Mouse (Mus musculus): ENCODE measurements around the gene Eif2ak3. TPM values are rescaled to one million over a fixed set of nuclear protein-coding genes. Genes with fewer than 3 reads are reported as not detected.

Gene Eif2ak3
- total RNA-seq (2012; rRNA removed), result 33.9 and 53.9 TPM in 2 replicates

- in situ Hi-C loops (cut with MboI; ENCODE audit: low sequenced_read_pairs in 2 of 2, unreplicated experiment in 2 of 2), result no loop called here
- Histone ChIP-seq H3K36me3 (ENCODE audit: control insufficient read depth, insufficient read depth, low read length, poor library complexity, severe bottlenecking) (no peaks in the 10 kb centered on the region), H3K4me3 (ENCODE audit: insufficient read depth in 1 of 2, low read depth in 1 of 2, low read length in 2 of 2, poor library complexity in 1 of 2, severe bottlenecking in 1 of 2) (peak within 1 kb of the TSS; percentile 89 to 94), H3K4me1 (ENCODE audit: control insufficient read depth in 2 of 2, insufficient read depth in 2 of 2, low read length in 2 of 2, poor library complexity in 1 of 2) (peaks cover 0 to 5% of the 10 kb centered on the region in 2 experiments; a peak in 2 of 4 replicates), H3K9me3 (ENCODE audit: control insufficient read depth, insufficient read depth, low read depth, low read length) (no peaks in the 10 kb centered on the region), H3K27ac (ENCODE audit: insufficient read depth, low read depth, low read length, poor library complexity, severe bottlenecking) (no peak within 1 kb of the TSS), H3K9ac (ENCODE audit: insufficient read depth, low read depth, low read length, poor library complexity, severe bottlenecking) (peak within 1 kb of the TSS; percentile 83)
- peak; percentile 97 for DNase-seq (ENCODE audit: low read depth, low spot score)
- TF ChIP-seq ZNF384 (IDR thresholded peaks at IDR 0.05; ENCODE audit: low read depth, low read length) (no peak), CHD2 (IDR thresholded peaks at IDR 0.05; ENCODE audit: low read depth, low read length) (peak; percentile 98)
Measured at GRCm38 (mm10) chr6:70844002-70844804, at the start of gene Eif2ak3. Gene Eif2ak3, plus strand, starts transcription at chr6:70844515.

DNA sequence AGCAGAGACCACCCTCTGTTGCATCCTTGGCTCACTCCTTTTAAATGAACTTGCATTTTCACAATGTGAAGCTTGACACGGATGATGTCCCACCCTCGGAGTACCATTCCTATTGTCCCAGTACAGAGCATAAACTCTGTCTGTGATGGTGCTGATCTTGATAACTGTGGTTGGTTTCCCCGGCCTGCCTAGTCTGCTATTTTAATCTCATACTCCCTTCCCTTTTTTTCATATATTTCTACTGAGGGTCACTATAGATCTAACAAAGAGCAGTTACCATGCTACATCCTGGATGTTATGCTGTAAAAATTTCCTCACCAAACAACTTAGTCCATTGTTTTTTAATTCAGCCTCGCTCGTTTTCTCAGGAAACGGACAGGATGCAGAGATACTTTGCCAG, 47.4 kb upstream of the Eif2ak3 start:
- Histone ChIP-seq H3K4me1 (ENCODE audit: control insufficient read depth in 2 of 2, insufficient read depth in 2 of 2, low read length in 2 of 2, poor library complexity in 1 of 2) (peaks cover 0 to 2% of the 10 kb centered on the region in 2 experiments; a peak in 1 of 4 replicates), H3K9ac (ENCODE audit: insufficient read depth, low read depth, low read length, poor library complexity, severe bottlenecking) (no peak overlapping the region), H3K36me3 (ENCODE audit: control insufficient read depth, insufficient read depth, low read length, poor library complexity, severe bottlenecking) (no peaks in the 10 kb centered on the region), H3K4me3 (ENCODE audit: insufficient read depth in 1 of 2, low read depth in 1 of 2, low read length in 2 of 2, poor library complexity in 1 of 2, severe bottlenecking in 1 of 2) (no peak overlapping the region), H3K27ac (ENCODE audit: insufficient read depth, low read depth, low read length, poor library complexity, severe bottlenecking) (no peak overlapping the region), H3K9me3 (ENCODE audit: control insufficient read depth, insufficient read depth, low read depth, low read length) (no peaks in the 10 kb centered on the region)
- no peak for DNase-seq (ENCODE audit: low read depth, low spot score)
- TF ChIP-seq ZNF384 (IDR thresholded peaks at IDR 0.05; ENCODE audit: low read depth, low read length), result no peak
- no peak for TF ChIP-seq MAFK (IDR thresholded peaks at IDR 0.05; ENCODE audit: insufficient read depth, low read depth, low read length)
- TF ChIP-seq ZC3H11A (IDR thresholded peaks at IDR 0.05; ENCODE audit: borderline replicate concordance, low read depth, low read length), result no peak
- no peak for TF ChIP-seq HCFC1 (IDR thresholded peaks at IDR 0.05; ENCODE audit: borderline replicate concordance, insufficient read depth, low read length)
- TF ChIP-seq CHD2 (IDR thresholded peaks at IDR 0.05; ENCODE audit: low read depth, low read length), result no peak
- in situ Hi-C loops (cut with MboI; ENCODE audit: low sequenced_read_pairs in 2 of 2, unreplicated experiment in 2 of 2), result no loop called here

DNA sequence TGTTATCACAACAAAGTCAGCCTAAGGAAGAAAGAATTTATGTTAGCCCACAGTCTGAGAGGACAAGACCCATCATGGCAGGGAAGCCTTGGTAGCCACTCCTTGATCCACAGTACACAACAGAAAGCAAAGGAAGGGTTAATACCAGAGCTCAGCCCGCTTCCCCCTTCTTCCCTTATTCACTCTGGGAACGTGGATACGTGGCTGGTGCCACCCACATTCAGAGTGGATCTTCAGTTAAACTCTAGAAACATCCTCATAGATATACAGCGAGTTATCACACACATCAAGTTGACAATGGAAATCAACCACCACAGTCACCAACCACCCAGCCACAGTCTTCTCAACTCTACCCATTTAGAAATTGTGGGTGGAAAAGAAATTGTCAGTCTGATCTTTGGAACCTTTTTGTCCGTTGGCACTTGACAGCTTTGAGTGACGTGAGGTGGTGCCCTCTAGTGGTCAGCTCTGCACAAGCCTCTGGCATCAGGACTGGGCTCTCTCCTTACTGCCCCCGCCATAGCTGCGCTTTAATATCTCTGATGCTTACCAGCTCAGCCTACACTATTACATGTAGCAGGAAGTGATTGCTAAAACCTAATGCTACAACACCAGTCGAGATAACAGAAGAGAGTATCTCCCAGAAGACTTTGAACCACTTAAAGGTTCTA, 46.6 kb upstream of the Eif2ak3 start:
- Histone ChIP-seq H3K36me3 (ENCODE audit: control insufficient read depth, insufficient read depth, low read length, poor library complexity, severe bottlenecking) (no peaks in the 10 kb centered on the region), H3K4me1 (ENCODE audit: control insufficient read depth in 2 of 2, insufficient read depth in 2 of 2, low read length in 2 of 2, poor library complexity in 1 of 2) (peaks cover 0 to 2% of the 10 kb centered on the region in 2 experiments; a peak in 1 of 4 replicates), H3K9ac (ENCODE audit: insufficient read depth, low read depth, low read length, poor library complexity, severe bottlenecking) (no peak overlapping the region), H3K27ac (ENCODE audit: insufficient read depth, low read depth, low read length, poor library complexity, severe bottlenecking) (no peak overlapping the region), H3K9me3 (ENCODE audit: control insufficient read depth, insufficient read depth, low read depth, low read length) (no peaks in the 10 kb centered on the region), H3K4me3 (ENCODE audit: insufficient read depth in 1 of 2, low read depth in 1 of 2, low read length in 2 of 2, poor library complexity in 1 of 2, severe bottlenecking in 1 of 2) (no peak overlapping the region)
- TF ChIP-seq HCFC1 (IDR thresholded peaks at IDR 0.05; ENCODE audit: borderline replicate concordance, insufficient read depth, low read length) (no peak), MAFK (IDR thresholded peaks at IDR 0.05; ENCODE audit: insufficient read depth, low read depth, low read length) (no peak), CHD2 (IDR thresholded peaks at IDR 0.05; ENCODE audit: low read depth, low read length) (no peak), ZC3H11A (IDR thresholded peaks at IDR 0.05; ENCODE audit: borderline replicate concordance, low read depth, low read length) (no peak), ZNF384 (IDR thresholded peaks at IDR 0.05; ENCODE audit: low read depth, low read length) (no peak)
- in situ Hi-C loops (cut with MboI; ENCODE audit: low sequenced_read_pairs in 2 of 2, unreplicated experiment in 2 of 2), result no loop called here
- DNase-seq (ENCODE audit: low read depth, low spot score), result peak; percentile 50

DNA sequence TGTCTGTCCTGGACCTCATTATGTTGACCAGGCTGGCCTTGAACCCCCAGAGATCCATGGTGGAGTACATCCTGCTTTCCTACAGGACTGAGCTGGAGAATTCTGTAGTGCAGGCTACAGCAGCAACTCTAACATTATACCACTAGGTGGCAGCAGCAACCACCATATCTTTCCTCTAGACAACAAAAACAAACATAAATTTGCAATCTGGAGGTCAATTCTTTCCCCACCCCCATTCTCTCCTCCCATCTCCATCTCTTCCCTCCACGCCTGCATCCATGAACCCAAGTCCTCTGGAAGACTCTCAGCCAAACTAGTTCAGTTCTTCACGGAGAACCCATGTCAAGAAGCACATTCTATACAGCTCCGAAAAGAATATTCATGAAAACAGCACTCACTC, 39.7 kb upstream of the Eif2ak3 start:
- Histone ChIP-seq H3K9ac (ENCODE audit: insufficient read depth, low read depth, low read length, poor library complexity, severe bottlenecking) (no peak overlapping the region), H3K4me1 (ENCODE audit: control insufficient read depth in 2 of 2, insufficient read depth in 2 of 2, low read length in 2 of 2, poor library complexity in 1 of 2) (peaks cover 2 to 5% of the 10 kb centered on the region in 2 experiments; a peak in 3 of 4 replicates), H3K4me3 (ENCODE audit: insufficient read depth in 1 of 2, low read depth in 1 of 2, low read length in 2 of 2, poor library complexity in 1 of 2, severe bottlenecking in 1 of 2) (peak overlapping the region in 1 of 2 experiments; percentile 3; a peak in 1 of 4 replicates), H3K9me3 (ENCODE audit: control insufficient read depth, insufficient read depth, low read depth, low read length) (no peaks in the 10 kb centered on the region), H3K27ac (ENCODE audit: insufficient read depth, low read depth, low read length, poor library complexity, severe bottlenecking) (no peak overlapping the region), H3K36me3 (ENCODE audit: control insufficient read depth, insufficient read depth, low read length, poor library complexity, severe bottlenecking) (no peaks in the 10 kb centered on the region)
- in situ Hi-C loops (cut with MboI; ENCODE audit: low sequenced_read_pairs in 2 of 2, unreplicated experiment in 2 of 2), result no loop called here
- DNase-seq (ENCODE audit: low read depth, low spot score), result peak; percentile 68
- no peak for TF ChIP-seq HCFC1 (IDR thresholded peaks at IDR 0.05; ENCODE audit: borderline replicate concordance, insufficient read depth, low read length)
- no peak for TF ChIP-seq CHD2 (IDR thresholded peaks at IDR 0.05; ENCODE audit: low read depth, low read length)
- TF ChIP-seq ZC3H11A (IDR thresholded peaks at IDR 0.05; ENCODE audit: borderline replicate concordance, low read depth, low read length), result no peak
- no peak for TF ChIP-seq MAFK (IDR thresholded peaks at IDR 0.05; ENCODE audit: insufficient read depth, low read depth, low read length)
- no peak for TF ChIP-seq ZNF384 (IDR thresholded peaks at IDR 0.05; ENCODE audit: low read depth, low read length)

Data from ES-E14 (cell line).